Mouse (Mus musculus): ENCODE measurements at regions not wholly inside any gene's neighbourhood (a gene's known extent, or its start where the extent isn't known, plus 50 kb on each side); places are given as distances from the start of the nearest gene placed in this dataset.
"Not testable (repeated sequence)": the region's sequence is repeated elsewhere in the genome, so short reads cannot be mapped to it uniquely, and the experiment has no call there.

DNA sequence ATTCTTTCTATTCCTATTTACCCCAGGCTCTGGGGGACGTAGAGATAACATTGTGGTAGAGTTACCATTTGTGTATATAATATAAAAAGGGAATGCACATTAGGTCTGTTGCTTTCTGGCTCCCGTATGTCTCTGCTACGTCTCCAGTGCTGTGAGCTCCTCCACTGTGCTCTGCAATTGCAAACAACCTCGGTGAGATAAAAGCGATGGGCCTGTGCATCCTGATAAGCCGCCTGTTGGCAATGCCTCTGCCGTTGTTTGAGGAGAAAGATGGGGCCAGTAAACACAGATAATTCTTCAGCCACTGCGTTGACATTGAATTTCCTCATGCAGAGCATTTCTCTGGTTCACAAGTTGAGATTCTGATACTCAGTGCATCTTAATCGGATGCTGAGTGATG, 424.9 kb downstream of the Cbln4 start:
- H3K4me2 ChIP-seq = no peak overlapping the region
- H3K27me3 ChIP-seq = no peaks in the 10 kb centered on the region
- no peaks in the 10 kb centered on the region for H3K9me3 ChIP-seq
- H3K4me3 ChIP-seq = no peak overlapping the region
- no peak for ATAC-seq (ENCODE audit: low FRiP score, low read depth)
- H3K4me1 ChIP-seq (replicated peaks) = 0 out of 2 replicates have a peak, but pooled peaks cover 7% of the 10 kb centered on the region
- H3K9ac ChIP-seq = no peak overlapping the region
- no peaks in the 10 kb centered on the region for H3K36me3 ChIP-seq
- 73% methylated on average over 9 of the region's 9 CpGs for WGBS
- no peak overlapping the region for H3K27ac ChIP-seq (replicated peaks)

DNA sequence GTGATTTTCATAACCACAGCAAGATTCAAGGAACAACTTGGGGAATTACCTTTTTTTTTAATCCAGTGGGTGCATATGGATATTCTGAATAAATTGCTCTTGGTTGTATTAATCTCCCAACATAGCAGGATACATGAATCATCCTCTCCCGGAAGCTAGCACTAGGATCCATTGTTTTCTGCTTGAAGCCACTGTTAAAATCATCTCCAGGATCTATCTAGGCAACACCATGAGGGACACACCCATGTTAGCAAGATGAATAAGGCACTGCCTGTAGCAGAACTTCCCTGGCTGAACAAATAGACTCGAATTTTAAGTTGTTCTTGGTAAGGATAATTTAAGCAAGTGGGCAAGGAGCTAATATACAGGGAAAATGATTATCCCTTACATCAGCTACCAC, 427.8 kb downstream of the Cbln4 start:
- ATAC-seq (ENCODE audit: low FRiP score, low read depth) = no peak
- Histone ChIP-seq H3K9me3 (no peaks in the 10 kb centered on the region), H3K27me3 (no peaks in the 10 kb centered on the region), H3K4me1 (replicated peaks) (0 out of 2 replicates have a peak, but pooled peaks cover 4% of the 10 kb centered on the region), H3K4me3 (no peak overlapping the region), H3K4me2 (no peak overlapping the region), H3K36me3 (no peaks in the 10 kb centered on the region), H3K9ac (no peak overlapping the region), H3K27ac (replicated peaks) (no peak overlapping the region)
- 65% methylated on average over 2 of the region's 2 CpGs for whole genome bisulfite sequencing

DNA sequence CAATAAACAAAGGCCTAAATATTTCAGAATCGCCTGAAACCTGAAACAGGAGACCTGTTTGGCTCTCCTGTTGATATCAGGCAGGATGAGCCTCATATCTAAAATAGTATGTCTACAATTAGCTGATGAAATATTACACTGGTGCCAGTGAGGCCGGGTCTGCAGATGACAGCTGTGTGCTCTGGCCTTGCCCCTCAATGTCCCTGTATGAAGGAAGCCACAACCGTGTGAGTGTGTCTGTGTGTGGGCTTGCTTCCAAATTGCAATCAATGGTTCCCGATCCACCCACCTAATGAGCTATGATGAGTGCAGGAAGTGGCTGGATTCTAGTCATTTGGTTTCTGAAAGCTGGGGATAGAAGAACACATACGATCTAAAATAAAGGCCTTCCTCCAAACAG, 438.2 kb downstream of the Cbln4 start:
- ATAC-seq (ENCODE audit: low FRiP score, low read depth) = no peak
- WGBS = 77% methylated on average over 5 of the region's 5 CpGs

GRCm38 (mm10) chr2:171595240-171595639, 448.0 kb downstream of the Cbln4 start:
- no peaks in the 10 kb centered on the region for H3K27me3 ChIP-seq

More for the DNA sequence above, 438.2 kb downstream of the Cbln4 start:
- no peak overlapping the region for H3K4me3 ChIP-seq
- H3K27ac ChIP-seq (replicated peaks) = no peak overlapping the region
- H3K4me1 ChIP-seq (replicated peaks) = no peaks in the 10 kb centered on the region
- no peak overlapping the region for H3K9ac ChIP-seq
- H3K4me2 ChIP-seq = no peak overlapping the region
- no peaks in the 10 kb centered on the region for H3K27me3 ChIP-seq
- no peaks in the 10 kb centered on the region for H3K9me3 ChIP-seq
- no peaks in the 10 kb centered on the region for H3K36me3 ChIP-seq

GRCm38 (mm10) chr2:171593884-171594283, 449.4 kb downstream of the Cbln4 start:
- H3K4me2 ChIP-seq = no peak overlapping the region
- H3K4me1 ChIP-seq (replicated peaks) = no peaks in the 10 kb centered on the region
- H3K9me3 ChIP-seq = no peaks in the 10 kb centered on the region
- no peak overlapping the region for H3K27ac ChIP-seq (replicated peaks)
- H3K27me3 ChIP-seq = no peaks in the 10 kb centered on the region
- WGBS = 8% methylated on average over 3 of the region's 3 CpGs
- H3K36me3 ChIP-seq = no peaks in the 10 kb centered on the region
- H3K4me3 ChIP-seq = no peak overlapping the region
- no peak overlapping the region for H3K9ac ChIP-seq
- no peak for ATAC-seq (ENCODE audit: low FRiP score, low read depth)

More at GRCm38 (mm10) chr2:171595240-171595639, 448.0 kb downstream of the Cbln4 start:
- no peak overlapping the region for H3K27ac ChIP-seq (replicated peaks)
- H3K9ac ChIP-seq = no peak overlapping the region
- H3K4me1 ChIP-seq (replicated peaks) = no peaks in the 10 kb centered on the region
- H3K4me3 ChIP-seq = no peak overlapping the region
- WGBS = 78% methylated on average over 5 of the region's 5 CpGs
- no peaks in the 10 kb centered on the region for H3K9me3 ChIP-seq
- no peak overlapping the region for H3K4me2 ChIP-seq
- no peaks in the 10 kb centered on the region for H3K36me3 ChIP-seq
- no peak for ATAC-seq (ENCODE audit: low FRiP score, low read depth)

DNA sequence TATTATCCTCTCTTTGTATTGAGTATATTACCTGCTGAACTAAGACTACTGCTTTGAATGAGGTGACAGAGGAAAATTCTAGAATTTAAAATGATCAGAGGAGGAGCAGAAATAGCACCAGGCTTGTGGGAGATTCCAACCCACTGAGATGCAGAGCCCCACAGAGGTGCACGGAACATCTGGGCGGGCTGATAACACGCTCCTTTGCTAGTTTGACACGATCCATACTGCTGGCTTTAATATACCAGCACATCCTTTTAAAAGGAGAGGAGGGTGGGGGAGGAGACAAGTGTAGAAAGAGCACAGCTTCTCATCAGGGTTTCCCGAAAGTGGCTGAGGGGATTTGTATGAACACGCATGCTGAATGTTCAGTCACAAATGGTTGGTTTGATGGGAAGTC, 451.0 kb downstream of the Cbln4 start:
- H3K4me1 ChIP-seq (replicated peaks) = peaks cover 14% of the 10 kb centered on the region
- H3K9ac ChIP-seq = no peak overlapping the region
- H3K27ac ChIP-seq (replicated peaks) = no peak overlapping the region
- 69% methylated on average over 6 of the region's 6 CpGs for WGBS
- no peaks in the 10 kb centered on the region for H3K36me3 ChIP-seq
- no peaks in the 10 kb centered on the region for H3K9me3 ChIP-seq
- H3K27me3 ChIP-seq = no peaks in the 10 kb centered on the region
- no peak for ATAC-seq (ENCODE audit: low FRiP score, low read depth)
- no peak overlapping the region for H3K4me3 ChIP-seq
- H3K4me2 ChIP-seq = no peak overlapping the region

DNA sequence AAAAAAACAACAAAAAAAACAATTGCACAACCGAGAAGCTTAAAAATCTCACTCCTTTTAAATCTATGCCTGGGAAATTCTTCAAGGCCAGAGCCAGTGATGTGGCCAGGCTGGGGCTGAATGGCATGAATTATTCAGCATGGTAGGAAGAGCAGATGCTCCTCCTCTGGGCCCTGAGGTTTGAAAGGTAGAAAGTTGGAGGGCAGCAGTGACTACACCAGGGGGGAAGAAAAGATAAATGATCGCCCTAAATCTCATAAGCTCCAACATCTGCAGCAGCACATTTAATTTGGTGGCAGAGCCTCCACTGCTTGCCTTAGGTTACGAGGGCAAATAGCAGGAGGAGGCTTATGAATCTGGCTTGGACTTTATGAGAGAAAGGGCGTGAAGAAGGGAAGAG, 455.1 kb downstream of the Cbln4 start:
- H3K27ac ChIP-seq (replicated peaks) = peak overlapping the region; percentile 33; the same call in 1 of the 2 replicates
- H3K4me3 ChIP-seq = no peak overlapping the region

GRCm38 (mm10) chr2:171587635-171588034, 455.6 kb downstream of the Cbln4 start:
- H3K9me3 ChIP-seq = no peaks in the 10 kb centered on the region
- peak; percentile 74; the same call in 1 of the 2 replicates for ATAC-seq (ENCODE audit: low FRiP score, low read depth)
- peak overlapping the region; percentile 14; the same call in 1 of the 2 replicates for H3K4me2 ChIP-seq
- 18% methylated on average over 9 of the region's 9 CpGs for WGBS
- peak overlapping the region; percentile 33; the same call in 1 of the 2 replicates for H3K27ac ChIP-seq (replicated peaks)
- no peak overlapping the region for H3K4me3 ChIP-seq
- no peaks in the 10 kb centered on the region for H3K27me3 ChIP-seq
- H3K36me3 ChIP-seq = no peaks in the 10 kb centered on the region
- H3K4me1 ChIP-seq (replicated peaks) = peaks cover 19% of the 10 kb centered on the region
- H3K9ac ChIP-seq = no peak overlapping the region

More for the DNA sequence above, 455.1 kb downstream of the Cbln4 start:
- Histone ChIP-seq H3K4me2 (peak overlapping the region; percentile 14; the same call in 1 of the 2 replicates), H3K9ac (no peak overlapping the region), H3K36me3 (no peaks in the 10 kb centered on the region), H3K4me1 (replicated peaks) (peaks cover 19% of the 10 kb centered on the region), H3K27me3 (no peaks in the 10 kb centered on the region), H3K9me3 (no peaks in the 10 kb centered on the region)
- ATAC-seq (ENCODE audit: low FRiP score, low read depth) = no peak
- WGBS = 24% methylated on average over 4 of the region's 4 CpGs

DNA sequence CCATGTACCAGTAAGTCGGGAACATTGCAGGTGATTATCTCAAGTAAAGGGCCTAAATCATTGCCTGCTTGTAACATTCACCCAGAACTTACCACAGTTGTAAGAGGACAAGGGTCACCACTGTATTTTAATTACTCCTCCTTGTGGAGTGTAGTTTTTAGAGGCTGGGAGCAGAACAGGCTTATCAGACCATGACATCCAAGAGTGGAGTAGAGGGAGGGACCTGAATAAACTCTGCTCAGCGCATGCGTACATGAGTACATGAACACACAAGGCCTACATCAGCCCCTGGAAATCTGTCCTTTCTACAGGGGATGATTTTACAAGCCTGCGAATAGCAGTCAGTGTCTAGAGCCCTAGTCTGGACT, 456.4 kb downstream of the Cbln4 start:
- Histone ChIP-seq H3K9ac (no peak overlapping the region), H3K4me2 (no peak overlapping the region), H3K9me3 (no peaks in the 10 kb centered on the region), H3K27ac (replicated peaks) (no peak overlapping the region), H3K36me3 (no peaks in the 10 kb centered on the region), H3K4me3 (no peak overlapping the region), H3K27me3 (no peaks in the 10 kb centered on the region), H3K4me1 (replicated peaks) (peaks cover 19% of the 10 kb centered on the region)
- ATAC-seq (ENCODE audit: low FRiP score, low read depth) = no peak
- 92% methylated on average over 4 of the region's 4 CpGs for WGBS

DNA sequence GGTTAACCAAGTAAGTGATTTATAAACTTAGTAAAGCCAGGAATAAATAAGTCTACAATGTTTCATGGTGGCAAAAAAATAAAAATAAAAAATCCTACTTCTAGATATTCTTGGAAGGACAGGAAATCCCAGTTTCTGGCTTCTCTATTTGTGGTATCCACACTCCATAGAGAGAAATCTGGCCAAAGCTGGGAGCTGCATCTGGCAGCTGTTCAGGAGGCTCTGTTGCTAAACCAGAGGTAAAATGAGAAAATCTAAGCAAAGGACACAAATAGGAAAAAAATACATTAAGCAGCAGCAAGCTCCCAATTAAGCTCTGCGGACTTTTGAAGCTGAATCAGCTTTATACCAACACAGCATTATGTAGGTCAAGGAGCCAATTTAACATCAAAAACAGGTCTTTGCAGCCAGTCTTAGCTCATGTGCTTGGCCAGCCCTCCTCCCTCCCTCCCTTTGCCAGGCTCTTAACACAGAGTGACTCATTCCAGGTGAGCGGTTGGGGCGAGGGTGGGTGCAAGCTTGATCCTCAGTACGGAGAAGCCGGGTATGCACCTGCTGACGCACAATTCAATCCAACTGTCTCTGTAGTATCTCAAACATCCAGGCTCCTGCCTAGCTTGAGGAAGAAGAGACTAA, 456.9 kb downstream of the Cbln4 start:
- Histone ChIP-seq H3K27ac (replicated peaks) (no peak overlapping the region), H3K9me3 (no peaks in the 10 kb centered on the region), H3K9ac (no peak overlapping the region), H3K4me3 (no peak overlapping the region), H3K4me1 (replicated peaks) (peaks cover 19% of the 10 kb centered on the region), H3K4me2 (no peak overlapping the region), H3K27me3 (no peaks in the 10 kb centered on the region), H3K36me3 (no peaks in the 10 kb centered on the region)
- 94% methylated on average over 6 of the region's 6 CpGs for WGBS
- no peak for ATAC-seq (ENCODE audit: low FRiP score, low read depth)

GRCm38 (mm10) chr2:171574360-171574759, 468.9 kb downstream of the Cbln4 start:
- Histone ChIP-seq H3K27ac (replicated peaks) (no peak overlapping the region), H3K4me3 (no peak overlapping the region), H3K9me3 (no peaks in the 10 kb centered on the region), H3K27me3 (no peaks in the 10 kb centered on the region), H3K36me3 (no peaks in the 10 kb centered on the region), H3K4me1 (replicated peaks) (no peaks in the 10 kb centered on the region), H3K9ac (no peak overlapping the region), H3K4me2 (no peak overlapping the region)
- ATAC-seq (ENCODE audit: low FRiP score, low read depth) = no peak
- WGBS = 24% methylated on average over 3 of the region's 3 CpGs

DNA sequence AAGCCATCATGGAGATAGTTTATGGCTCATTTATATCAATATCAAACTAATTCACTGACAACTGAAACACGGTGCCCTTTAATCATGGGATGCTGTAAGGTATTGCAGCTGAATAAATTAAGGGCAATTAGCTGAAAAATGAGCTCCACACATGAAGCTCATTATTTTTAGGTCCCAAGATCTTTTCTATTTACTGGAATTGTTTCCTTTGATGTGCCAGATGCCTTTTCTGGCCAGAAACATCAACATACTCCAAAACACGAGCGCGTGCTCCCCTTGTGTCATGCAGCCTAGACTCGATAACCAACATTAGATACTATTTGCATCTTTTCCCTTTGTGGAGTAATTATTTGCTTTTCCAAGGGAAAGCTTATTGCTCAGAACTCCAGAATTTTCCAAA, 480.6 kb downstream of the Cbln4 start:
- H3K36me3 ChIP-seq = no peaks in the 10 kb centered on the region
- H3K27ac ChIP-seq (replicated peaks) = no peak overlapping the region
- ATAC-seq (ENCODE audit: low FRiP score, low read depth) = no peak
- no peaks in the 10 kb centered on the region for H3K27me3 ChIP-seq
- no peaks in the 10 kb centered on the region for H3K4me1 ChIP-seq (replicated peaks)
- H3K4me2 ChIP-seq = no peak overlapping the region
- no peaks in the 10 kb centered on the region for H3K9me3 ChIP-seq
- H3K4me3 ChIP-seq = no peak overlapping the region
- 54% methylated on average over 5 of the region's 5 CpGs for WGBS
- H3K9ac ChIP-seq = no peak overlapping the region

- ATAC-seq (ENCODE audit: low FRiP score, low read depth); H3K9me3 ChIP-seq; H3K4me3 ChIP-seq; H3K9ac ChIP-seq; H3K27ac ChIP-seq (replicated peaks); H3K36me3 ChIP-seq; H3K4me2 ChIP-seq; H3K4me1 ChIP-seq (replicated peaks); H3K27me3 ChIP-seq: not testable (repeated sequence)
- WGBS = 89% methylated on average over 18 of the region's 18 CpGs
These were observed 500.5 kb downstream of the Cbln4 start for GRCm38 (mm10) chr2:171542768-171543167.
